Mouse (Mus musculus): ENCODE data around the gene Tmem151a.

GRCm38 (mm10) chr19:5071077-5071476 is 14.3 kb downstream of the Tmem151a start:
- no peak for TF ChIP-seq POLR2AphosphoS2 (IDR thresholded peaks at IDR 0.05; ENCODE audit: insufficient read length, low read depth)
- no peak for TF ChIP-seq POLR2A (IDR thresholded peaks at IDR 0.05; ENCODE audit: insufficient read length, low read depth)
- TF ChIP-seq USF1 (IDR thresholded peaks at IDR 0.05; ENCODE audit: low read depth): no peak
- TF ChIP-seq MAX (IDR thresholded peaks at IDR 0.05; ENCODE audit: low read depth): no peak
- TF ChIP-seq TCF12 (IDR thresholded peaks at IDR 0.05; ENCODE audit: insufficient read depth, poor library complexity, severe bottlenecking): no peak
- TF ChIP-seq TCF3 (IDR thresholded peaks at IDR 0.05; ENCODE audit: insufficient read length, low read depth): no peak
- TF ChIP-seq E2F4 (IDR thresholded peaks at IDR 0.05; ENCODE audit: insufficient read depth): no peak
